Mouse (Mus musculus) lung, postnatal 36 days (tissue): ENCODE measurements around the gene Map4k4.

Experiments used
- DNase-seq: peaks from one replicate; pipeline ENCODE4 v3.0.0; 2022; ENCODE audit warnings: mixed read lengths

Gene Map4k4

GRCm38 (mm10) chr1:39968999-39969398, 68.3 kb downstream of the Map4k4 start:
- peak; percentile 25 for DNase-seq

DNA sequence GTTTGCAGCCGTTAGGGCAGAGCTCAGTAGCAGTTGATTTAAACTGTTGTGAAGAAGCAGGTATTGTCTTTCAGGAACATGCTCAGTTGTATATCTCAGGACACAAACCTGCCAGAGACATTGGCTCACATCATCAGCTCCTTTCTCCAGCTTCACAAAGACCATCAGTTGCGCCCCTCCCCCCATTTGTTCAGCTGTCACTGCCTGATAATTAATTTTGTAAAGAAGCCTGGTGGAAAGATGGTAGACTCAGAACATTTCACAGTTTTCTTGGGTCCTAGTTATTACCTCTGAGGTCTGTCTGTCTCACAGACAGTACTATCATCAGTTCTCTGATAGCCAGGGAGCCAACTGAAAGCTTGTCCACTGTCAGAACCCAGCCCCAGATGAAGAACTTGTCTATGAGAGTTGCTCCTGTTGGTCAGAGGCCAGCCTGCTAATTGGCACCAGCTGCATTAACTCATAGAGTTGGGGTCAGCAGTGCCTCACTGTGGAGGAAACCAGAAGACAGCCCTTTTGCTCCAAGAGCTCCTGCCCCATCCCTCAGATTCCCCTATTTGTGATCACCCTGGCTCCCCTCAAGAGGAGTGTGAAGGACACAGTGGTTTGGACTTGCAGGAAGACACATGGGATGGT, 69.2 kb downstream of the Map4k4 start:
- DNase-seq: no peak

GRCm38 (mm10) chr1:39972411-39972810, 71.7 kb downstream of the Map4k4 start:
- no peak for DNase-seq

DNA sequence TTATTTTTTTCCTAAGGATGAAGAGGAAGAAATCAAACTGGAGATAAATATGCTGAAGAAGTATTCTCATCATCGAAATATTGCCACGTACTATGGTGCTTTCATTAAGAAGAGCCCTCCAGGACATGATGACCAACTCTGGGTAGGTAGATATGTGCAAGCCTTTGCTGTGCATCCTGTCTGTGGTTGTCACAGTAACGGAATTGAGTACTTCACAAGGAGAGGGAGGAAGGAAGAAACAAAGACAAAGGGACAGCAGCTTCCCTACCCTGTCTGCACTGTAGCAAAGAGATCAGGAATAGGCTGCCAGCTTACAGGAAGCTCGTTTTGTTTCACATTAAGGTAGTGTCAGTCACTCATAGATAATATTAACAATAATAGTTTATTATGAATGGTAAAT, 73.2 kb downstream of the Map4k4 start:
- no peak for DNase-seq

DNA sequence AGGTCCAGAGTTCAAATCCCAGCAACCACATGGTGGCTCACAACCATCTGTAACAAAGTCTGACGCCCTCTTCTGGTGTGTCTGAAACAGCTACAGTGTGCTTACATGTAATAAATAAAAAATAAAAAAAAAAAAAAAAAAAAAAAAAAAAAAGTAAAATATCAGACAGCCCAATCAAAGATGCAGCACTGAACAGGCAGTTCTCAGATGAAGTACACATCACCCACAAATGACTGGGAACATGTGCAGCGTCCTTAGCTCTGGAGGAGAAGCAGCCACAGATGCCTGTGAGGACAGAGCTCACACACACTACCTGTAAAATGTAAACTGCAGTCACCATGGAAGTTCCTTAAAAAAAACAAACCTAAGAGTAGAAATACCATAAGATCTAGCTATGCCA, 74.3 kb downstream of the Map4k4 start:
- DNase-seq: no peak

DNA sequence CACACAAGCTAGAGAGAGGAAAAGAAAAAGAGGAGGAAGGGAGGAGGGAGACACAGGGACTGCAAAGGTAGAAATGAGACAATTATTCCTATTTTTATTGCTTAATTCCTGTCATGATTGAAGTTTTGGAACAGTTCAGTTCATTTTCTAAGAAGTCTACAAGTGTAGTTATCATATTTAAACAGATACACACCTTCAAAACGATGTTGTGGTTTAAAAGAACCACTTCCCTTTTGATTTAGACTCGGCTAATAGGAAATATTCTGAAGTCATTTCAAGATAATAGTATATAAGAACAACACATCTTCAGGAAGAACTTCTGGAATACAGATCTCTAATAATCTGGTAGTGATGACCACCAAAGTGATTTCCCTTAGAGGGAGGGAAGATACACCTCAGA, 75.4 kb downstream of the Map4k4 start:
- DNase-seq: no peak

GRCm38 (mm10) chr1:39976847-39977744, 76.4 kb downstream of the Map4k4 start:
- DNase-seq: peak; percentile 23

- DNase-seq: no peak
These were observed 78.2 kb downstream of the Map4k4 start for GRCm38 (mm10) chr1:39978781-39979486.

DNA sequence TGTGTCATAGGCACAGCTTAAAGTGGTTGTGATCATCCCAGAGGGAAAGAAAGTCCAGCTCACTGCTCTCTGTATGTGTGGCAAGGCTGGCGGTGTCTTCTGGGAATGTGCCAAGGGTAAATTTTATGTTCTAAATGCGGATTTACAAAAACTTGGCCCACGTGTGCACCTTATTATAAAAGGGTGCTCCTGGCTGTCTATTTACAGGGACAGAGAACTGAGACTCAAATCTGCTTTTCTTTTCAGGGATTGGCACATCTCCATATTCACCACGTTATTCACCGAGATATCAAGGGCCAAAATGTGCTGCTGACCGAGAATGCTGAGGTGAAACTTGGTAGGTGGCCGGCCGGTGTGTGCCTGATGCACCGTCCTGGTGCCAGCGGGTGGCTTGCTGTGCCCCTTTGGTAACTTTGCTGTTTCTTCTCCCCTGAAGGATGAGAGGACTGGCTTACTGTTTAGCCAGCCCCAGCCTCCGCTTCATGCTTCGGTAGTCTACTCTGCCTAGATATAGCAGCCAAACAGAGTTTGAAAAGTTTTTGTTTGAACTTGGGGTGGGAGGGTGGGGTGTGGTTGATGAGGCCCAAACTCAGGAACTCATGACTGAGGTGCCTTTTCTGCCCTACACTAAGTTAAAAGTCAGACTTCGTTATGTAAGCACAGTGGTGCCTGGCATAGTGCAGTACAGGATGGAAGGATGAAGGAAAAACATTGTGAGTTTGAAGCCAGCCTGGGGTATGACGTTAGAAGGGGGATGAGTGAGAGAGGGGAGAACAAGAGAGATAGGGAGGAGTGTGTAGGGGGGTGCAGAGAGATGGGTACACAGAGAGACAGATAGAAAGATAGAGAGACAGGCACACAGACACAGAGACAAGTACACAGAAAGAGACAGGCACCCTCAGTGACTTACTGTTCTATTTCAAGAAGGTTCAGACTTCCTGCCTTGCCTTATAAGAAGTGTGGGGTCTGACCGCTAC, 79.9 kb downstream of the Map4k4 start:
- no peak for DNase-seq

DNA sequence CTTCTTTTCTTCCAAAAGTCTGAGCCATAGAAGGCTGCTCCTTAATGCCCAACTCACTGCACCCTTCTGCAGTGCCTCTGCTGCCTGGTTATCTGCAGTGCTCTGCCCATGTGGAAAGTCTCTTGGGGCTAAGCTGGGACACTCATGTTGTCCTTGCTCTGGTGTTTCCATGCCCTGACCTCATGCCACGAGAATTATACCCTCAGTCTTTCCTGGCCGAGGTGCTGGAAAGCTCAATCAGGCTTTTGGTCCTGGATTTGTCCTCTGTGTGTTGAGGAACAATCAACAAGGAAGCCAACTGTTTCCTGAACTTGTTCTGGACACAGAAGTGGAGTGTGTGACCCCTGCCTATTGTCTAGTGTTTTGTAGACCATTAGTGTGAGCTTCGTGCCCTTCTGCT, 81.3 kb downstream of the Map4k4 start:
- DNase-seq: peak; percentile 34

DNA sequence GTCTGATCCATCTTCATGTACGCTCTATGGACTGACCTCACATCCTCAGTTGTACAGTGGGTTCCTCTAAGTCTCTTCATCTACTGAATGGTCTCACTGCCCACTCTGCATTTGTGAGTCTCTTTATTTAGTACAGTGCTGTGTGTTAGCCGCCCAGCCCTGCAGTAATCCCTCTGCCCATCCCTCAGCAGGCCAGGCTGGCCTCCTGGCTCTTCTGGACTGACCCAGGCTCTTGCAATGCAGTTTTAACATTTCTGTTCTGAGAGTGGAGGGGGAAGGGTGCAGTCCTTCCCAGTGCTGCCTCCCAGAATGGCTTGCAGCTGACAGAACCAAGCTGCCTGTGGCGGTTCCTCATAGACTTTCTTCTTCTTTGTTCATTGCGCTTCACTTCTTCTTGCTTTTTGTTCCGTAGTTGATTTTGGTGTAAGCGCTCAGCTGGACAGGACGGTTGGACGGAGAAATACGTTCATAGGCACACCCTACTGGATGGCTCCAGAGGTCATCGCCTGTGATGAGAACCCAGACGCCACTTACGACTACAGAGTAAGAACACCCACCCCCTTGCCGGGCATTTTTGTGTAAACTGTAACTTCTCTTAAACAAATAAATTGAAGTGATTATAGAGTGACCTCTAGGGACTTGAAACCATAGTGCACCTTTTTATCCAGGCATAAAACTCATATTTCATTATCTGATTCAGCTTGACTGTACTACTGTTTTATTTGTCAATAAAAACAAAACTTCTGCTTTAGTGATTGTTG, 82.2 kb downstream of the Map4k4 start:
- DNase-seq: peak; percentile 59

GRCm38 (mm10) chr1:39984331-39984730, 83.6 kb downstream of the Map4k4 start:
- no peak for DNase-seq

DNA sequence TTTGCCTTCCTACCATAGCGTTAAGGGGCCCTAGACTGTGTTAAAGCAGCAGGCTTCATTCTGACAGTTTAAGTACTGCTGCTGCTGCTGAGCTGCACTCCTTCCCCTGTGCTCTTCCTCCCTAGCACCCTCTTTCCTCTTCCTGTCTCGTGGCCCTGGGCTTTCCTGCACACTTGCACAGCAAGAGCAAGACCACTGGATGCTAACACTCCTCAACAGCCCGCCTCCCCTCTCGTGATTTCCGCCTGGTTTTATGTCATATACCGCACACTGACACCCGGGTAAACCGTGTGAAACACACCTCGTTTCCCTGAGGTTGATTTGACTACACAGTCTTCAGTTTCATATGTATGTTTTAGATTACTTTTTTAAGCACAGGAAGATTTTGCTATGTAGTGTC, 86.1 kb downstream of the Map4k4 start:
- no peak for DNase-seq

DNA sequence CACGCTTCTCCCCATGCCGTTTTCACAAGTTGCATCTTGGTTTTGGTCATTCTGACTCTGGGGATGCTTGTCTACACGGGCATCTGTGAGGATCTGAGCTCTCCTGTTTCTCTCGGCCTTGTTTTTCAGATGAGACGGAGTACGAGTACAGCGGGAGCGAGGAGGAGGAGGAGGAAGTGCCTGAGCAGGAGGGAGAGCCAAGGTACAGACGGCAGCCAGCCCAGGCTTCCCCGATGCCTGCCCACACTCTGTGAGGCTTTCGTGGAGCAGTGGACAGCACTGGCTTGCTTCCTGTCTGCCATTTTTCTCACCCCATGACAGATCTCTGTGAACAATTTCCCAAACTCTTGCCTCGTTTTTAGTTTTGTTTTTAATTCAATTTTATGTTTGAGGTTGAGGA, 88.1 kb downstream of the Map4k4 start:
- no peak for DNase-seq

- DNase-seq: no peak
These were observed 89.3 kb downstream of the Map4k4 start for GRCm38 (mm10) chr1:39990041-39990440.

DNA sequence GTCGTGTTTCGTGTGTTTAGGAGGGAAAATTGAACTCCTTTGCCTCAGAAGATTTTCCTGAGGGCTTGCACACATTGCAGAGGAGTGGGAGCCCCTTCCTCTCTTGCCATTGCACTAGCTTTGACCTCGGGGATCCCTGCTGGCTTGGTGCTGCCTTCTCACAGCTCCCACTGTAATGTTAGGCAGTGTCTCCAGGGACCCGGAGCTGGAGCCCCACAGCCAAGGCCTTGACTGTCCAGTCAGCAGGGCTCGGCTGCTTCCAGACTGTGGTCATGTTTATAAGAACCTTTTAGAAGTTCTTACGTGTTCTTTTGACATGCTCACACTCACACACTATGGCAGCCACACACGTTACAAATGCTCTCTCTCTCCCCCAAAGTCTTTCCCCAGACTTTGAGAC, 93.2 kb downstream of the Map4k4 start:
- DNase-seq: no peak

DNA sequence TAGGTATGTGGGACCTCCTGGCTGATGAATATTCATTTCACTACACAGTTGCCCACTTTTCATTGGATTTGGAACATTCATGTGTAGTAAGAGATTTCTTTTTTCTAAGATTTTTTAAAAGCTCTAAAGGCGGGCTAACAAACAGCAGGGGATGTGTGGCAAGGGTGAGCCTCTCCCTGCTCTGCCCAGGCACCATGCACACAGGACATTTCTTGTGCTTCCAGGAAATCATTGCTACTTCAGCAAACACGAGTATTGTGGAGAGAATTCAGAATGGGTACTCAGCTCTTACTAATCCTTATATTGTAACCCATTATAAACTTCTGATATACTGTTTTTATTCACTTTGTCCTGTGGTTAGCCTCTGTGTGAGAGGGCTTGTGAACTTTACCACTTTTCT, 94.9 kb downstream of the Map4k4 start:
- no peak for DNase-seq

GRCm38 (mm10) chr1:40000476-40000875, 99.8 kb downstream of the Map4k4 start:
- DNase-seq: no peak

GRCm38 (mm10) chr1:40000899-40001298, 100.2 kb downstream of the Map4k4 start:
- no peak for DNase-seq

GRCm38 (mm10) chr1:40002129-40002727, 101.5 kb downstream of the Map4k4 start:
- DNase-seq: peak; percentile 57

GRCm38 (mm10) chr1:40006043-40006651, 105.4 kb downstream of the Map4k4 start:
- no peak for DNase-seq
